Mouse (Mus musculus) kidney, adult 2 months (tissue): ENCODE measurements at regions not wholly inside any gene's neighbourhood (a gene's known extent, or its start where the extent isn't known, plus 50 kb on each side); places are given as distances from the start of the nearest gene placed in this dataset.

Source experiments
- DNase-seq: peaks from one replicate; pipeline ENCODE4 v3.0.0; 2021
- H3K27ac ChIP-seq: fragments of 200-500 bp; 2 replicates; pipeline ENCODE4 v1.5.1; 2012; ENCODE audit warnings: low read depth, low read length, control low read depth, inconsistent platforms; ENCODE audit not compliant: insufficient read depth
- H3K27me3 ChIP-seq: fragments of 200-500 bp; replicated peaks from 2 replicates; pipeline ENCODE4 v1.6.1; 2012; ENCODE audit warnings: mild to moderate bottlenecking, moderate library complexity, low read length, inconsistent platforms; ENCODE audit not compliant: control insufficient read depth, insufficient read depth
- H3K36me3 ChIP-seq: fragments of 200-500 bp; 2 replicates; pipeline ENCODE4 v1.6.1; 2012; ENCODE audit warnings: mild to moderate bottlenecking, moderate library complexity, low read length, inconsistent platforms; ENCODE audit not compliant: control insufficient read depth, insufficient read depth
- H3K4me1 ChIP-seq: fragments of 200-500 bp; 2 replicates; pipeline ENCODE4 v1.6.1; 2011; ENCODE audit warnings: low read length; ENCODE audit not compliant: control insufficient read depth, insufficient read depth
- H3K4me3 ChIP-seq: fragments of 200-500 bp; 2 replicates; pipeline ENCODE4 v1.5.1; 2011; ENCODE audit warnings: mild to moderate bottlenecking, low read depth, low read length, control low read depth; ENCODE audit not compliant: insufficient read depth
- CTCF ChIP-seq: fragments of 200-500 bp; conservative IDR thresholded peaks from 2 replicates; pipeline ENCODE4 v1.5.1; 2011; ENCODE audit warnings: low read depth, mild to moderate bottlenecking, control low read depth, low read length, moderate library complexity, mixed read lengths; ENCODE audit not compliant: insufficient read depth, insufficient read length
- POLR2A ChIP-seq: fragments of 200-500 bp; IDR thresholded peaks from one replicate; pipeline ENCODE4 v1.6.1; 2011; ENCODE audit warnings: low read depth, low read length, control low read depth
- WGBS: fragments of 180-500 bp; shearing (Covaris S2); methylation state at CpG from one replicate; pipeline ENCODE4 v1.1.7; 2018; 5-methylcytosine and 5-hydroxymethylcytosine counted together

- no peak for TF ChIP-seq POLR2A
- no peak for TF ChIP-seq CTCF
- 26% methylated on average over 5 of the region's 5 CpGs for WGBS
- no peak overlapping the region for H3K4me3 ChIP-seq
- H3K27me3 ChIP-seq: no peaks in the 10 kb centered on the region
- H3K27ac ChIP-seq: no peak overlapping the region
- no peak for DNase-seq
- H3K36me3 ChIP-seq: no peaks in the 10 kb centered on the region
- no peaks in the 10 kb centered on the region for H3K4me1 ChIP-seq
Observed at GRCm38 (mm10) chr12:118500392-118500791, 199.2 kb upstream of the Sp4 start.

GRCm38 (mm10) chr12:118488038-118488437 lies 186.8 kb upstream of the Sp4 start:
- DNase-seq: no peak
- no peak for TF ChIP-seq CTCF
- no peak for TF ChIP-seq POLR2A
- 80% methylated on average over 5 of the region's 5 CpGs for WGBS

GRCm38 (mm10) chr12:118486434-118486833 lies 185.2 kb upstream of the Sp4 start:
- 85% methylated on average over 6 of the region's 6 CpGs for WGBS
- H3K27me3 ChIP-seq: no peaks in the 10 kb centered on the region
- H3K4me3 ChIP-seq: no peak overlapping the region
- H3K36me3 ChIP-seq: no peaks in the 10 kb centered on the region
- H3K4me1 ChIP-seq: no peaks in the 10 kb centered on the region
- TF ChIP-seq CTCF (no peak), POLR2A (no peak)
- H3K27ac ChIP-seq: no peak overlapping the region
- DNase-seq: no peak

More at GRCm38 (mm10) chr12:118488038-118488437, 186.8 kb upstream of the Sp4 start:
- Histone ChIP-seq H3K27me3 (no peaks in the 10 kb centered on the region), H3K4me3 (no peak overlapping the region), H3K4me1 (no peaks in the 10 kb centered on the region), H3K36me3 (no peaks in the 10 kb centered on the region), H3K27ac (no peak overlapping the region)

- Histone ChIP-seq H3K4me1 (no peaks in the 10 kb centered on the region), H3K27ac (no peak overlapping the region), H3K27me3 (no peaks in the 10 kb centered on the region; the same call in 1 of the 2 replicates), H3K36me3 (no peaks in the 10 kb centered on the region), H3K4me3 (no peak overlapping the region)
- no peak for DNase-seq
- no peak for TF ChIP-seq CTCF
- TF ChIP-seq POLR2A: no peak
- WGBS: 70% methylated on average over 2 of the region's 2 CpGs
Observed at GRCm38 (mm10) chr12:118481347-118481746, 180.1 kb upstream of the Sp4 start.

GRCm38 (mm10) chr12:118474732-118475131 lies 173.5 kb upstream of the Sp4 start:
- Histone ChIP-seq H3K27ac (no peak overlapping the region), H3K36me3 (no peaks in the 10 kb centered on the region), H3K4me1 (no peaks in the 10 kb centered on the region), H3K27me3 (no peaks in the 10 kb centered on the region; the same call in 1 of the 2 replicates), H3K4me3 (no peak overlapping the region)
- WGBS: 81% methylated on average over 3 of the region's 3 CpGs
- no peak for TF ChIP-seq CTCF
- TF ChIP-seq POLR2A: no peak
- DNase-seq: no peak

- no peaks in the 10 kb centered on the region for H3K4me1 ChIP-seq
- no peak for TF ChIP-seq CTCF
- no peak for TF ChIP-seq POLR2A
- H3K27ac ChIP-seq: no peak overlapping the region
- no peaks in the 10 kb centered on the region for H3K27me3 ChIP-seq
- WGBS: 70% methylated on average over 3 of the region's 3 CpGs
- H3K4me3 ChIP-seq: no peak overlapping the region
- H3K36me3 ChIP-seq: no peaks in the 10 kb centered on the region
- no peak for DNase-seq
Observed at GRCm38 (mm10) chr12:118466837-118467236, 165.6 kb upstream of the Sp4 start.

GRCm38 (mm10) chr12:118457493-118458408 lies 156.5 kb upstream of the Sp4 start:
- Histone ChIP-seq H3K27me3 (peaks cover 7% of the 10 kb centered on the region; the same call in 1 of the 2 replicates), H3K27ac (no peak overlapping the region), H3K36me3 (no peaks in the 10 kb centered on the region), H3K4me1 (no peaks in the 10 kb centered on the region), H3K4me3 (no peak overlapping the region)
- DNase-seq: peak; percentile 35
- WGBS: 12% methylated on average over 36 of the region's 36 CpGs
- TF ChIP-seq CTCF (peak; percentile 64), POLR2A (no peak)
